Mouse (Mus musculus) ES-E14 (cell line): ENCODE measurements at regions not wholly inside any gene's neighbourhood (a gene's known extent, or its start where the extent isn't known, plus 50 kb on each side); places are given as distances from the start of the nearest gene placed in this dataset.

Source experiments
- DNase-seq: peaks from one replicate; pipeline ENCODE4 v3.0.0-alpha.2; 2013; ENCODE audit warnings: low read depth, low spot score
- H3K27ac ChIP-seq: 2 replicates; pipeline ENCODE4 v1.5.1; 2012; ENCODE audit warnings: low read depth, mild to moderate bottlenecking, low read length, moderate library complexity, mixed read lengths; ENCODE audit not compliant: poor library complexity, insufficient read depth, severe bottlenecking
- H3K36me3 ChIP-seq: 2 replicates; pipeline ENCODE4 v1.6.1; 2012; ENCODE audit warnings: mild to moderate bottlenecking, low read length, moderate library complexity, mixed read lengths; ENCODE audit not compliant: control insufficient read depth, poor library complexity, insufficient read depth, severe bottlenecking
- H3K4me1 ChIP-seq, 2 experiments: fragments of 150-350 bp in 1 of 2; sonication (generic) in 1 of 2; 2 replicates each; pipeline ENCODE4 v1.6.1; 2012; ENCODE audit warnings: low read length in 2 of 2, mild to moderate bottlenecking in 1 of 2, mixed read lengths in 1 of 2; ENCODE audit not compliant: control insufficient read depth in 2 of 2, insufficient read depth in 2 of 2, poor library complexity in 1 of 2
- H3K4me3 ChIP-seq, 2 experiments: fragments of 150-350 bp in 1 of 2; sonication (generic) in 1 of 2; 2 replicates each; pipeline ENCODE4 v1.5.1; 2012; ENCODE audit warnings: low read length in 2 of 2, low read depth in 1 of 2, mild to moderate bottlenecking in 1 of 2, mixed read lengths in 1 of 2; ENCODE audit not compliant: insufficient read depth in 1 of 2, poor library complexity in 1 of 2, severe bottlenecking in 1 of 2
- H3K9ac ChIP-seq: 2 replicates; pipeline ENCODE4 v1.6.1; 2012; ENCODE audit warnings: low read depth, mild to moderate bottlenecking, low read length, mixed read lengths; ENCODE audit not compliant: poor library complexity, insufficient read depth, severe bottlenecking
- H3K9me3 ChIP-seq: fragments of 150-350 bp; sonication (generic); 2 replicates; pipeline ENCODE4 v1.6.1; 2012; ENCODE audit warnings: low read depth, mild to moderate bottlenecking, low read length; ENCODE audit not compliant: control insufficient read depth, insufficient read depth
- CHD2 ChIP-seq: IDR thresholded peaks from 2 replicates; pipeline ENCODE4 v1.6.1; 2014; ENCODE audit warnings: mild to moderate bottlenecking, low read depth, low read length, inconsistent platforms
- HCFC1 ChIP-seq: IDR thresholded peaks from 2 replicates; pipeline ENCODE4 v1.6.1; 2012; ENCODE audit warnings: low read length, inconsistent platforms, borderline replicate concordance; ENCODE audit not compliant: insufficient read depth
- MAFK ChIP-seq: IDR thresholded peaks from 2 replicates; pipeline ENCODE4 v1.6.1; 2014; ENCODE audit warnings: mild to moderate bottlenecking, low read depth, low read length, inconsistent platforms; ENCODE audit not compliant: insufficient read depth
- ZC3H11A ChIP-seq: IDR thresholded peaks from 2 replicates; pipeline ENCODE4 v1.6.1; 2012; ENCODE audit warnings: low read depth, mild to moderate bottlenecking, inconsistent platforms, low read length, borderline replicate concordance
- ZNF384 ChIP-seq: IDR thresholded peaks from 2 replicates; pipeline ENCODE4 v1.6.1; 2012; ENCODE audit warnings: low read depth, low read length, inconsistent platforms
- in situ Hi-C, 2 experiments: fragments of 600-800 bp; cut with MboI; formaldehyde crosslinking; loops; one replicate each; pipeline ENCODE4 v1.15.1; 2025; ENCODE audit warnings: low sequenced_read_pairs in 2 of 2, inconsistent platforms in 1 of 2; ENCODE audit not compliant: unreplicated experiment in 2 of 2

- H3K4me3 ChIP-seq, result no peak overlapping the region
- H3K36me3 ChIP-seq, result no peaks in the 10 kb centered on the region
- no peak overlapping the region for H3K27ac ChIP-seq
- no peaks in the 10 kb centered on the region for H3K9me3 ChIP-seq
- peaks cover 2% of the 10 kb centered on the region in 2 experiments; a peak in 1 of 4 replicates for H3K4me1 ChIP-seq
- in situ Hi-C loops, result no loop called here
- TF ChIP-seq ZC3H11A (no peak), MAFK (no peak), HCFC1 (no peak), CHD2 (no peak)
- no peak for DNase-seq
- no peak overlapping the region for H3K9ac ChIP-seq
These were observed 144.0 kb upstream of the Jmjd1c start for GRCm38 (mm10) chr10:66951935-66952334.

DNA sequence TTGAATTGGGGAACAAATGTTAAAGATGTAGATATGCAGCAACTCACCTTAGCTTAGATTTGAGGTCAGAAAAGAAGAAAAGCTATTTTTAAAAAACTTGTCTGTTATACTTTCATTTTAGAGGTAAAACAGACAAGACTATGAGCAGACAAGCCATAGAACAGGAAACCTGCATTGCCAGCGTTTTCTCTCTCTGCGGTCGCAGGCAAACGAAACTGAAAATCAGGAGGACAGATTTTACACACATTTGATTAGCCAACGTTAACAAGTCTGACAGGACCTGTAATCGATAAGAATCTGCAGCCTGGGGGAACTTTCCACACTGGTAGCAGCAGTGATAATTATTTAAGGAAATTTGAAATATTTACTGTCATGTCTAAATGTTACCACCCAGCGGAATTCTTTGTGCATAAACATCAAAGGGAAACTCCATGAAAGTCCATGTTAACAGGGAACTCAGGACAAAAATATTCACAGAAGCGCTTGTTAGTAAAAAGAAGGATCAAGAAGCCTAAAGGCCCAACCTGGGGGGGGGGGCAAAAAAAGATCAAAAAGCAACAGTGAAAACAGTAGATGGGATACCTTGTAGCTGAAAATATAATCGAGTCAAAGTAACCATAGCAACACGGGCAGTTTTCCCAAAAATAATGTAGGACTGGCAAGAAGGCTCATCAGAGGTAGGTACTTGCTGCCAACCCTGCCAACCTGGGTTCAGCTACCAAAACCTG is 142.5 kb upstream of the Jmjd1c start:
- DNase-seq, result no peak
- H3K4me3 ChIP-seq, result no peak overlapping the region
- peaks cover 2 to 6% of the 10 kb centered on the region in 2 experiments; a peak in 2 of 4 replicates for H3K4me1 ChIP-seq
- H3K9ac ChIP-seq, result no peak overlapping the region
- TF ChIP-seq HCFC1 (no peak), ZNF384 (no peak), CHD2 (no peak), MAFK (no peak), ZC3H11A (no peak)
- no peaks in the 10 kb centered on the region for H3K9me3 ChIP-seq
- H3K27ac ChIP-seq, result no peak overlapping the region
- in situ Hi-C loops, result no loop called here
- no peaks in the 10 kb centered on the region for H3K36me3 ChIP-seq

DNA sequence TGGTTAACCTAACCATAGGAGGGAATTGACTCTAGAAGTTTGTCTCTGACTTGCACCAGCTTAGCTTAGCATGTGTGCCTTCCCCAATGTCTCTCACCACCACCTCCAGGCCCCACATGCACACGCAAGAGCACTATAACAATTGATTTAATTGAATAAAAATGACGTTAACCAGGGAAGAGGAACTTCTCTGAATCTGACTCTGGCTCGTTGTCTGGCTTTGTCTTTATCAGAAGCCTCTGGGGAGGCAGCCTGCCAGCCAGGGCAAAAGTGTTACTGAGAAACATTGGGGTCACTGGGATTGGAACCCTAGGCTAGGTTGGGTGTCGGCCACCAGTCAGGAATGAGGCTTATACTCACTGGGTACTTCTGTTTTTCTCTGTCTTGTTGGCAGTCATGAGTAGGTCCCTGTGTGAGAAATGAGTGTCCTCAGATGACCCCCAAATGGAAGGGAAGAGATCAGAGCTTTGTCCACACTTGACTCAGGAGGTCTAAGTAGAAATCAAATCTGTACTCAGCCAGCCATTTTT is 141.9 kb upstream of the Jmjd1c start:
- Histone ChIP-seq H3K4me3 (no peak overlapping the region), H3K4me1 (peaks cover 2 to 8% of the 10 kb centered on the region in 2 experiments; a peak in 2 of 4 replicates), H3K36me3 (no peaks in the 10 kb centered on the region), H3K9ac (no peak overlapping the region), H3K9me3 (no peaks in the 10 kb centered on the region), H3K27ac (no peak overlapping the region)
- in situ Hi-C loops, result no loop called here
- no peak for DNase-seq
- TF ChIP-seq HCFC1, result no peak
- no peak for TF ChIP-seq ZC3H11A
- no peak for TF ChIP-seq CHD2
- no peak for TF ChIP-seq MAFK
- no peak for TF ChIP-seq ZNF384

DNA sequence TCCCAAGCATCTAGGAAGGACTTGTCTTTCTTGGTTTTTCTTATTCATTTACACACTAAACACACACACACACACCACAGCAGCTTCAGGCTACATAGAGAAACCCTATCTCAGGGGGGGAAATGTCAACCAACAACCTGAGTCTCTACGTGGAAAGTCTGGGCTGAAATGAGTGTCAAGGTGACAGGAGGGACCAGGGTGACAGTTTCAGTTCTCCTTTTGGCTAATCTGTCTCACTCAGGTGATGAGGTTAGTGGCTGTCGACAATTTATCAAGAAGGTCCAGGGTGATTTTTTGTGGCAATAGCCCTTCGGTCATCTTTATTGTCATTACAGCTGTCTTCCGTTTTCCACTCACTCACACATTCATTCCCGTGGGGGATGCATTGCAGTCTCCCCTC is 140.5 kb upstream of the Jmjd1c start:
- H3K9ac ChIP-seq, result no peak overlapping the region
- no peaks in the 10 kb centered on the region for H3K9me3 ChIP-seq
- no peak overlapping the region for H3K4me3 ChIP-seq
- TF ChIP-seq ZNF384 (no peak), CHD2 (no peak), ZC3H11A (no peak), MAFK (no peak), HCFC1 (no peak)
- in situ Hi-C loops, result no loop called here
- peaks cover 2 to 15% of the 10 kb centered on the region in 2 experiments; a peak in 2 of 4 replicates for H3K4me1 ChIP-seq
- no peak overlapping the region for H3K27ac ChIP-seq
- H3K36me3 ChIP-seq, result no peaks in the 10 kb centered on the region
- no peak for DNase-seq

DNA sequence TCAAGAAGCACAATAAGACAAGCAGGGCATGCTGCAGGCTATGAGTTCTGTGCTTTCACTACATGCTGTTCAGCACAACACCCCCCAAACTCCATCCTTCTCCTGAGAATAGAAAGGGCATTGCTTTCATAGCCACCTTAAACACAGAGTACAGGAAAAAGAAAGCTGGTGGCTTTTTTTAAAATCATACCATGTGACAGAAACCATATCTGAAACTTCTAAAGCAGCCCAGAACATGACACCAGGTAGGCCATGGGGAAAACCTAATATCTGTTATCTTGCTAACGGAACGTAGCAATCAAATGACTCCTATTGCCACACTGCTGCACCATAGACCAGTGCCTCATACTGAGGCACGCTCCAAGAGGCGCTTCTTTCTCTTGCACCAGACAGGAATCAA is 139.3 kb upstream of the Jmjd1c start:
- no peak overlapping the region for H3K27ac ChIP-seq
- in situ Hi-C loops, result no loop called here
- no peak overlapping the region for H3K4me3 ChIP-seq
- H3K4me1 ChIP-seq, result peaks cover 2 to 15% of the 10 kb centered on the region in 2 experiments; a peak in 2 of 4 replicates
- no peak overlapping the region for H3K9ac ChIP-seq
- H3K9me3 ChIP-seq, result no peaks in the 10 kb centered on the region
- H3K36me3 ChIP-seq, result no peaks in the 10 kb centered on the region
- no peak for DNase-seq
- no peak for TF ChIP-seq ZC3H11A
- TF ChIP-seq CHD2, result no peak
- no peak for TF ChIP-seq ZNF384
- TF ChIP-seq MAFK, result no peak
- TF ChIP-seq HCFC1, result no peak
